Mouse (Mus musculus) CH12.LX (cell line): Measurements from ENCODE around the gene Cdkn2d.

Experiments used
- CTCF ChIP-seq, 2 experiments: IDR thresholded peaks in 1 of 2; conservative IDR thresholded peaks in 1 of 2; 2 replicates each; pipeline ENCODE4 v1.5.1; 2011 to 2012; ENCODE audit warnings: low read depth in 2 of 2, low read length in 2 of 2, improper control_type of control experiment in 1 of 2, inconsistent platforms in 1 of 2, mild to moderate bottlenecking in 1 of 2, moderate library complexity in 1 of 2
- EP300 ChIP-seq: IDR thresholded peaks from 2 replicates; pipeline ENCODE4 v1.6.1; 2011; ENCODE audit warnings: low read length, improper control_type of control experiment
- IRF4 ChIP-seq: IDR thresholded peaks from 2 replicates; pipeline ENCODE4 v1.6.1; 2014; ENCODE audit warnings: low read depth, mild to moderate bottlenecking, inconsistent platforms, low read length, improper control_type of control experiment
- MAFK ChIP-seq: IDR thresholded peaks from 2 replicates; pipeline ENCODE4 v1.6.1; 2011; ENCODE audit warnings: low read length, improper control_type of control experiment; ENCODE audit not compliant: insufficient replicate concordance
- MAZ ChIP-seq: IDR thresholded peaks from 2 replicates; pipeline ENCODE4 v1.6.1; 2012; ENCODE audit warnings: low read depth, mild to moderate bottlenecking, inconsistent platforms, low read length, improper control_type of control experiment, moderate library complexity
- NRF1 ChIP-seq: IDR thresholded peaks from 2 replicates; pipeline ENCODE4 v1.6.1; 2014; ENCODE audit warnings: low read depth, mild to moderate bottlenecking, inconsistent platforms, low read length, improper control_type of control experiment, moderate library complexity
- POLR2A ChIP-seq: IDR thresholded peaks from 2 replicates; pipeline ENCODE4 v1.6.1; 2011; ENCODE audit warnings: low read depth, mild to moderate bottlenecking, improper control_type of control experiment, low read length
- RAD21 ChIP-seq: IDR thresholded peaks from 2 replicates; pipeline ENCODE4 v1.6.1; 2011; ENCODE audit warnings: low read depth, mild to moderate bottlenecking, low read length, improper control_type of control experiment, moderate library complexity
- TCF12 ChIP-seq: IDR thresholded peaks from 2 replicates; pipeline ENCODE4 v1.6.1; 2014; ENCODE audit warnings: low read depth, mild to moderate bottlenecking, inconsistent platforms, low read length, improper control_type of control experiment
- USF1 ChIP-seq: IDR thresholded peaks from 2 replicates; pipeline ENCODE4 v1.6.1; 2014; ENCODE audit warnings: low read depth, mild to moderate bottlenecking, inconsistent platforms, low read length, improper control_type of control experiment
- ZC3H11A ChIP-seq: IDR thresholded peaks from 2 replicates; pipeline ENCODE4 v1.6.1; 2012; ENCODE audit warnings: low read depth, mild to moderate bottlenecking, inconsistent platforms, low read length, improper control_type of control experiment
- ZKSCAN1 ChIP-seq: IDR thresholded peaks from 2 replicates; pipeline ENCODE4 v1.6.1; 2012; ENCODE audit warnings: low read depth, inconsistent platforms, low read length, improper control_type of control experiment, borderline replicate concordance

DNA sequence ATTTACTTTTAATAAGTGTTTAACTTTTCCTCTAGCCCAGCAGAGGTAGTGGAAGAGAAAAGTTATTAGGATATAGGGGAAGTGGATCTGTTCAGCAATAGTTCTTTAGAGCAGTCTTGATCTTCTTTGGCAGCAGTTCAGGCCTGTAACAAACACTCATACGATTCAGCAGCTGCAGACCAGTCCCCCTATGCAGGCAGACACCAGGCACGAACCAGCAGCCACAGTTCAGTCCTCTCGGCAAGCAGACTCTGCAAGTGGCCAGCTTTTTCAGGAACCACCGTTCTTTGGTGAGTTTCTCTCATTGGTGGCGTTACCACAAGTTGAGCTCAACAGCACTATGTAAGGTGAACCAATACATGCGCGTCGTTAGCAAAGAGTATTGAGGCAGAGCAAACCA, 45.3 kb upstream of the Cdkn2d start:
- TF ChIP-seq ZKSCAN1 (no peak), TCF12 (no peak), ZC3H11A (no peak), USF1 (no peak), MAZ (no peak), CTCF (conservative IDR thresholded peaks at IDR 0.05 in 1 of 2, IDR thresholded peaks at IDR 0.05 in 1 of 2; ENCODE audit: low read depth in 2 of 2, low read length in 2 of 2) (no peak), MAFK (no peak), POLR2A (no peak), IRF4 (no peak), NRF1 (no peak), EP300 (no peak), RAD21 (no peak)
